Mouse (Mus musculus): ENCODE data around the gene Rbbp6. TPM values are rescaled to one million over a fixed set of nuclear protein-coding genes. Genes with fewer than 3 reads are reported as not detected.
A peak's percentile ranks its signal among the peaks of the same experiment; 100 is the strongest.

The Rbbp6 gene
- polyA plus RNA-seq, 1 experiment from 2014 or later: 21.9 TPM

GRCm38 (mm10) chr7:122968751-122969150, 3.3 kb downstream of the Rbbp6 start:
- Histone ChIP-seq H3K36me3 (ENCODE audit: control insufficient read depth, insufficient read depth, low read length) (no peaks in the 10 kb centered on the region), H3K4me3 (replicated peaks; ENCODE audit: low read length) (no peak overlapping the region), H3K4me1 (ENCODE audit: control insufficient read depth, insufficient read depth, low read length) (peaks cover 12% of the 10 kb centered on the region), H3K27me3 (ENCODE audit: control insufficient read depth, insufficient read depth, low read length) (no peaks in the 10 kb centered on the region), H3K9ac (ENCODE audit: low read length) (no peak overlapping the region), H3K9me3 (replicated peaks; ENCODE audit: control insufficient read depth, low read length) (no peaks in the 10 kb centered on the region), H3K4me2 (ENCODE audit: low read depth, low read length) (peak overlapping the region; percentile 74), H3K27ac (ENCODE audit: low read length) (0 out of 2 replicates have a peak overlapping the region, but pooled peaks have one; percentile 53)
- WGBS: 48% methylated on average over 4 of the region's 4 CpGs
- ATAC-seq (ENCODE audit: insufficient read depth, low FRiP score): no peak

GRCm38 (mm10) chr7:122969231-122970032, 3.9 kb downstream of the Rbbp6 start:
- no peaks in the 10 kb centered on the region for H3K36me3 ChIP-seq (ENCODE audit: control insufficient read depth, insufficient read depth, low read length)
- peak overlapping the region; percentile 91 for H3K27ac ChIP-seq (ENCODE audit: low read length)
- peaks cover 12% of the 10 kb centered on the region for H3K4me1 ChIP-seq (ENCODE audit: control insufficient read depth, insufficient read depth, low read length)
- under 1% methylated on average over 62 of the region's 62 CpGs for WGBS
- no peaks in the 10 kb centered on the region for H3K9me3 ChIP-seq (replicated peaks; ENCODE audit: control insufficient read depth, low read length)
- ATAC-seq (ENCODE audit: insufficient read depth, low FRiP score): peak; percentile 99
- peak overlapping the region; percentile 100 for H3K9ac ChIP-seq (ENCODE audit: low read length)
- H3K27me3 ChIP-seq (ENCODE audit: control insufficient read depth, insufficient read depth, low read length): no peaks in the 10 kb centered on the region
- H3K4me2 ChIP-seq (ENCODE audit: low read depth, low read length): peak overlapping the region; percentile 74
- peak overlapping the region; percentile 99 for H3K4me3 ChIP-seq (replicated peaks; ENCODE audit: low read length)

- peak overlapping the region; percentile 82 for H3K4me2 ChIP-seq (ENCODE audit: low read depth, low read length)
- ATAC-seq (ENCODE audit: insufficient read depth, low FRiP score): peak; percentile 66
- H3K9ac ChIP-seq (ENCODE audit: low read length): peak overlapping the region; percentile 100
- no peaks in the 10 kb centered on the region for H3K9me3 ChIP-seq (replicated peaks; ENCODE audit: control insufficient read depth, low read length)
- H3K4me3 ChIP-seq (replicated peaks; ENCODE audit: low read length): peak overlapping the region; percentile 99
- whole genome bisulfite sequencing: under 1% methylated on average over 63 of the region's 69 CpGs
- H3K27ac ChIP-seq (ENCODE audit: low read length): peak overlapping the region; percentile 91
- H3K4me1 ChIP-seq (ENCODE audit: control insufficient read depth, insufficient read depth, low read length): peaks cover 12% of the 10 kb centered on the region
- H3K36me3 ChIP-seq (ENCODE audit: control insufficient read depth, insufficient read depth, low read length): no peaks in the 10 kb centered on the region
- no peaks in the 10 kb centered on the region for H3K27me3 ChIP-seq (ENCODE audit: control insufficient read depth, insufficient read depth, low read length)
Measured at GRCm38 (mm10) chr7:122970119-122970781, 4.8 kb downstream of the Rbbp6 start.

DNA sequence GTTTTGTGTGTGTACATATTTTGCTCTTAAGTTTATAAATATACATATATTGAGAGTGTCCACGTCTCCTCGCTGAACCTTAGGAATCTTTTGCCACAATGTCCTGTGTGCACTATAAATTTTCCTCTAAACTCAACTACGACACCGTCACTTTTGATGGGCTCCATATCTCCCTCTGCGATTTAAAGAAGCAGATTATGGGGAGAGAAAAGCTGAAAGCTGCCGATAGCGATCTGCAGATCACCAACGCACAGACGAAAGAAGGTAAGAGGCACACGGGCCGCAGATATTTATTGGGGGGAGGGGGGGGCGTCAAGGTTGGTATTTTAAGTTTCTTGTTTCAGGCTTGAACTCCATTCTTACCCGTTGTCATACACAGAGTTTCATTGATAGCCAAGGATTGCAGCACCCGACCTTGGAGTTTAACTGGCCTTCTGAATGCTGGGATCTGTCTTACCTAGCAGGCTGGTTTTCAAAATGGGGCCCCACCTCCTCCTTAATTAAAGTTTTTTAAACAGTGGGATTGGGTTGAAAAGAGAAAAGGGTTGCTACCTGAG, 5.5 kb downstream of the Rbbp6 start:
- ATAC-seq (ENCODE audit: insufficient read depth, low FRiP score): no peak
- Histone ChIP-seq H3K36me3 (ENCODE audit: control insufficient read depth, insufficient read depth, low read length) (no peaks in the 10 kb centered on the region), H3K4me2 (ENCODE audit: low read depth, low read length) (peak overlapping the region; percentile 82), H3K4me1 (ENCODE audit: control insufficient read depth, insufficient read depth, low read length) (peaks cover 12% of the 10 kb centered on the region), H3K9me3 (replicated peaks; ENCODE audit: control insufficient read depth, low read length) (no peaks in the 10 kb centered on the region), H3K27me3 (ENCODE audit: control insufficient read depth, insufficient read depth, low read length) (no peaks in the 10 kb centered on the region), H3K4me3 (replicated peaks; ENCODE audit: low read length) (peak overlapping the region; percentile 99), H3K9ac (ENCODE audit: low read length) (peak overlapping the region; percentile 100), H3K27ac (ENCODE audit: low read length) (peak overlapping the region; percentile 91)
- WGBS: under 1% methylated on average over 14 of the region's 14 CpGs

DNA sequence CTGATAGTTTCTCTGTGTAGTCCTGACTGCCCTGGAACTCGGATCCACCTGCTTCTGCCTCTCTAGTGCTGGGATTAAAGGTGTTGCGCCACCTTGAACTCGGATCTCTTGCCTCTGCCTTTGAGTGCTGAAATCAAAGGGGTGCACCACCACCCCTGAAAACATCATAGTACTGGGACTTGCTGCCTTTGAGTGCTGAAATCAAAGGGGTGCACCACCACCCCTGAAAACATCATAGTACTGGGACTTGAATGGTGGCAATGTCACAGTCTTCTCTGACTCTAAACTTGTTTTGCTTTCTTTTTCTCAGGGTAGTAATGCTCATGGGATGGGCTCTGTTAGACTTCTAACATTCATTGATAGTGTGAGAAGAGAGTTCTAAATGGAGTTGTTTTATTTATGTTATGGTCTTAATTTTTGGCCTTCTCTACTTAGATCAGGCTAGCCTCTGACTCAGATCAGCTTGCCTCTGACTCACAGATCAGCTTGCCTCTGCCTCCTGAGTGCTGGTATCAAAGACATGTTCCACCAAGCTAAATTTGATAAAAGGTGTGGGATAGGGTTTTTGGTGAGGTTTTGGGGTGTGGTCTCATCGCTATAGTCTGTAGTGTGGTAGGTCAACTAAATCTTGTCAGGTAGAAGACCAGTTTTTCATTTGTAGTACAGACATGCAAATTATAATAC, 6.7 kb downstream of the Rbbp6 start:
- H3K4me1 ChIP-seq (ENCODE audit: control insufficient read depth, insufficient read depth, low read length): peaks cover 12% of the 10 kb centered on the region
- no peak for ATAC-seq (ENCODE audit: insufficient read depth, low FRiP score)
- no peak overlapping the region for H3K9ac ChIP-seq (ENCODE audit: low read length)
- H3K4me3 ChIP-seq (replicated peaks; ENCODE audit: low read length): peak overlapping the region; percentile 99
- H3K4me2 ChIP-seq (ENCODE audit: low read depth, low read length): peak overlapping the region; percentile 82
- 78% methylated on average over 4 of the region's 4 CpGs for WGBS
- 0 out of 2 replicates have a peak, but pooled peaks cover 3% of the 10 kb centered on the region for H3K36me3 ChIP-seq (ENCODE audit: control insufficient read depth, insufficient read depth, low read length)
- no peak overlapping the region for H3K27ac ChIP-seq (ENCODE audit: low read length)
- H3K9me3 ChIP-seq (replicated peaks; ENCODE audit: control insufficient read depth, low read length): no peaks in the 10 kb centered on the region
- H3K27me3 ChIP-seq (ENCODE audit: control insufficient read depth, insufficient read depth, low read length): no peaks in the 10 kb centered on the region

GRCm38 (mm10) chr7:122979514-122979913, 14.0 kb downstream of the Rbbp6 start:
- ATAC-seq (ENCODE audit: insufficient read depth, low FRiP score): no peak
- H3K27me3 ChIP-seq (ENCODE audit: control insufficient read depth, insufficient read depth, low read length): no peaks in the 10 kb centered on the region
- H3K9me3 ChIP-seq (replicated peaks; ENCODE audit: control insufficient read depth, low read length): no peaks in the 10 kb centered on the region
- H3K4me3 ChIP-seq (replicated peaks; ENCODE audit: low read length): no peak overlapping the region
- H3K4me2 ChIP-seq (ENCODE audit: low read depth, low read length): no peak overlapping the region
- no peak overlapping the region for H3K9ac ChIP-seq (ENCODE audit: low read length)
- H3K4me1 ChIP-seq (ENCODE audit: control insufficient read depth, insufficient read depth, low read length): no peaks in the 10 kb centered on the region
- 64% methylated on average over 1 of the region's 1 CpGs for WGBS
- H3K36me3 ChIP-seq (ENCODE audit: control insufficient read depth, insufficient read depth, low read length): peaks cover 11% of the 10 kb centered on the region; the same call in 1 of the 2 replicates
- no peak overlapping the region for H3K27ac ChIP-seq (ENCODE audit: low read length)

DNA sequence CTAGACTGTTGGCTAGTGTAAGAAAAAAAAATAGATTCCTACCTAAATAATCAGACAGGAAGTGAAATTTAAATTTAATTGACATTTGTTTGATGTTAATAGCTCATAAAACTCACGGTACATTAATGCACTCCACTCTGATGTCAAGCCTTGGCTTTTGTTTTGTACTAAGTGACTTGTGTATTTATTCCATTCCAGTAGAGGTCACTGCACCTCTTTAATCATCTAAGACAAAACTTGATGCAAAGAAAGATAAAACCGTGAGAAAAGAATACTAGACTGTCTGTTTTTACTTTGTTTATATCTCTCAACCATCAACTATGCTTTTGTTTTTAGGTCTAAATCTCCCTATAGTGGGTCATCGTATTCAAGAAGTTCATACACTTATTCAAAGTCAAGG, 32.7 kb downstream of the Rbbp6 start:
- Histone ChIP-seq H3K4me2 (ENCODE audit: low read depth, low read length) (no peak overlapping the region), H3K4me3 (replicated peaks; ENCODE audit: low read length) (no peak overlapping the region), H3K9ac (ENCODE audit: low read length) (no peak overlapping the region), H3K27ac (ENCODE audit: low read length) (no peak overlapping the region), H3K9me3 (replicated peaks; ENCODE audit: control insufficient read depth, low read length) (no peaks in the 10 kb centered on the region), H3K27me3 (ENCODE audit: control insufficient read depth, insufficient read depth, low read length) (no peaks in the 10 kb centered on the region), H3K36me3 (ENCODE audit: control insufficient read depth, insufficient read depth, low read length) (peaks cover 30% of the 10 kb centered on the region), H3K4me1 (ENCODE audit: control insufficient read depth, insufficient read depth, low read length) (no peaks in the 10 kb centered on the region)
- WGBS: 62% methylated on average over 3 of the region's 3 CpGs
- ATAC-seq (ENCODE audit: insufficient read depth, low FRiP score): no peak

DNA sequence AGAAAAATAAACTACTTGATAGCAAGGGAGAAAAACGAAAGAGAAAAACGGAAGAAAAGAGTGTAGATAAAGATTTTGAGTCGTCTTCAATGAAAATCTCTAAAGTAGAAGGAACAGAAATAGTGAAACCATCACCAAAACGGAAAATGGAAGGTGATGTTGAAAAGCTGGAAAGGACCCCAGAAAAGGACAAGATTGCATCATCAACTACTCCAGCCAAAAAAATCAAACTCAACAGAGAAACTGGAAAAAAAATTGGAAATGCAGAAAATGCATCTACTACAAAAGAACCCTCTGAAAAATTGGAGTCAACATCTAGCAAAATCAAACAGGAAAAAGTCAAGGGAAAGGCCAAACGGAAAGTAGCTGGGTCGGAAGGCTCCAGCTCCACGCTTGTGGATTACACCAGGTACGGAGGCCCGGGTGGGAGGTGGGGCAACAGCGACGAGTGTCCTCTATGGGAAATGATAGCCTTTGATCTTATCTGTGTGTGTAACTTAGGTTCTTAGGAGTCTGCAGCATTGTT, 34.4 kb downstream of the Rbbp6 start:
- 83% methylated on average over 11 of the region's 11 CpGs for WGBS
- no peak overlapping the region for H3K27ac ChIP-seq (ENCODE audit: low read length)
- H3K36me3 ChIP-seq (ENCODE audit: control insufficient read depth, insufficient read depth, low read length): peaks cover 31% of the 10 kb centered on the region

More for the DNA sequence above, 34.4 kb downstream of the Rbbp6 start:
- ATAC-seq (ENCODE audit: insufficient read depth, low FRiP score): no peak
- H3K4me1 ChIP-seq (ENCODE audit: control insufficient read depth, insufficient read depth, low read length): no peaks in the 10 kb centered on the region
- H3K4me2 ChIP-seq (ENCODE audit: low read depth, low read length): no peak overlapping the region
- H3K9me3 ChIP-seq (replicated peaks; ENCODE audit: control insufficient read depth, low read length): no peaks in the 10 kb centered on the region
- H3K4me3 ChIP-seq (replicated peaks; ENCODE audit: low read length): no peak overlapping the region
- no peaks in the 10 kb centered on the region for H3K27me3 ChIP-seq (ENCODE audit: control insufficient read depth, insufficient read depth, low read length)
- no peak overlapping the region for H3K9ac ChIP-seq (ENCODE audit: low read length)

Measured in stomach, embryonic 16.5 days (tissue).